Mouse (Mus musculus): Measurements from ENCODE around the gene Atp5h.
"Not testable (repeated sequence)": the region's sequence is repeated elsewhere in the genome, so short reads cannot be mapped to it uniquely, and the experiment has no call there.

DNA sequence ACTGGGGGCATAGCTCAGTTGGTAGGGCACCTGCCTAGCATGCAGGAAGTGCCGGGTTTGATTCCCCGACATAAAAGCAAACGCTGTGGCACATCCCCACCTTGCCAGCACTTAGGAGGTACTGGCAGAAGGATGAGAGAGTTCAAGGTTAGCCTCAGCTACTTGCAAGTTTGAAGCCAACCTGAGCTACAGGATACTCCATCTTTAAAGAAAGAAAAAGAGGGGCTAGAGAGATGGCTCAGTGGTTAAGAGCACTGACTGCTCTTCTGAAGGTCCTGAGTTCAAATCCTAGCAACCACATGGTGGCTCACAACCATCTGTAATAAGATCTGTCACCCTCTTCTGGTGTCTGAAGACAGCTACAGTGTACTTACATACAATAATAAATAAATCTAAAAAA, 32.9 kb downstream of the Atp5h start:
- TF ChIP-seq GATA1 (IDR thresholded peaks at IDR 0.05; ENCODE audit: borderline replicate concordance, low read length); CTCF (IDR thresholded peaks at IDR 0.05; ENCODE audit: low read depth, low read length): not testable (repeated sequence)

Data from G1E (cell line).